Mouse (Mus musculus) bone marrow, adult 2 months (tissue): ENCODE data around the gene Rps16. TPM values are rescaled to one million over a fixed set of nuclear protein-coding genes. Genes with fewer than 3 reads are reported as not detected.

Experiments
- H3K27ac ChIP-seq: fragments of 200-500 bp; 2 replicates; pipeline ENCODE4 v1.5.1; 2012; ENCODE audit warnings: low read depth, mild to moderate bottlenecking, control low read depth, inconsistent platforms, low read length; ENCODE audit not compliant: control insufficient read depth, poor library complexity, insufficient read depth
- H3K4me1 ChIP-seq: fragments of 200-500 bp; 2 replicates; pipeline ENCODE4 v1.6.1; 2011; ENCODE audit warnings: low read length; ENCODE audit not compliant: control insufficient read depth, insufficient read depth
- H3K4me3 ChIP-seq: fragments of 200-500 bp; replicated peaks from 2 replicates; pipeline ENCODE3; 2011; ENCODE audit warnings: mild to moderate bottlenecking, low read depth, low read length, control low read depth; ENCODE audit not compliant: control insufficient read depth
- CTCF ChIP-seq: fragments of 200-500 bp; IDR thresholded peaks from 2 replicates; pipeline ENCODE4 v1.5.1; 2011; ENCODE audit warnings: low read length, control low read depth; ENCODE audit not compliant: control insufficient read depth, insufficient read depth
- POLR2A ChIP-seq: fragments of 200-500 bp; IDR thresholded peaks from 2 replicates; pipeline ENCODE4 v1.6.1; 2011; ENCODE audit warnings: low read depth, mild to moderate bottlenecking, control low read depth, low read length, borderline replicate concordance; ENCODE audit not compliant: control insufficient read depth
- WGBS: fragments of 180-500 bp; shearing (Covaris S2); methylation state at CpG from one replicate; pipeline ENCODE4 v1.1.7; 2018; 5-methylcytosine and 5-hydroxymethylcytosine counted together
- polyA plus RNA-seq: library from polyadenylated mRNA; stranded (reverse); fragments of >200 nt; gene quantifications from 2 replicates; pipeline ENCODE4 v1.2.4, GENCODE M21; 2011; ENCODE audit warnings: low replicate concordance; ENCODE audit not compliant: missing spikeins, insufficient read depth, insufficient read length

Gene Rps16
- polyA plus RNA-seq, 1 experiment = 1,358 TPM

GRCm38 (mm10) chr7:28398000-28398399, 47.5 kb downstream of the Rps16 start:
- H3K4me3 ChIP-seq = no peak overlapping the region
- TF ChIP-seq CTCF (no peak), POLR2A (no peak)
- WGBS = 76% methylated on average over 3 of the region's 3 CpGs

DNA sequence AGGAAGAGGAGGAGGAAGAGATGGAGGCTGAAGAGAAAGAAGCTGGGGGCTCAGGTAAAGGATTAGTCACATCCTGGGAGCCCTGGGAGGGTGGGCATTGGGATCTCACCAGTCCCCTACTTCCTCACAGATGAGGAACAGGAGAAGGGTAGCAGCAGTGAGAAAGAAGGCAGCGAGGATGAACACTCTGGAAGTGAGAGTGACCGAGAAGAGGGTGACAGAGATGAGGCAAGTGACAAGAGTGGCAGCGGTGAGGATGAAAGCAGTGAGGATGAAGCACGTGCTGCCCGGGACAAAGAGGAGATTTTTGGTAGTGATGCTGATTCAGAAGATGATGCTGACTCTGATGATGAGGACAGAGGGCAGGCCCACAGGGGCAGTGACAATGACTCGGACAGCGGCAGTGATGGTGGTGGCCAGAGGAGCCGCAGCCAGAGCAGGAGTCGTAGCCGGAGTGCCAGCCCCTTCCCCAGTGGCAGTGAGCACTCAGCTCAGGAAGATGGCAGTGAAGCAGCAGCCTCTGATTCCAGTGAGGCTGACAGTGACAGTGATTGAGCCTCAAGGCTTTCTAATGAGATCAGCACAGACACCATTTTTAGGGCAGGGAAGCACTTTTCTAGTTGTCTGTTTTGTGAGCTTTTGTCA, 48.4 kb downstream of the Rps16 start:
- WGBS = 89% methylated on average over 10 of the region's 10 CpGs
- no peak for TF ChIP-seq POLR2A
- TF ChIP-seq CTCF = no peak

More at GRCm38 (mm10) chr7:28398000-28398399, 47.5 kb downstream of the Rps16 start:
- Histone ChIP-seq H3K4me1 (peaks cover 6% of the 10 kb centered on the region), H3K27ac (no peak overlapping the region)

DNA sequence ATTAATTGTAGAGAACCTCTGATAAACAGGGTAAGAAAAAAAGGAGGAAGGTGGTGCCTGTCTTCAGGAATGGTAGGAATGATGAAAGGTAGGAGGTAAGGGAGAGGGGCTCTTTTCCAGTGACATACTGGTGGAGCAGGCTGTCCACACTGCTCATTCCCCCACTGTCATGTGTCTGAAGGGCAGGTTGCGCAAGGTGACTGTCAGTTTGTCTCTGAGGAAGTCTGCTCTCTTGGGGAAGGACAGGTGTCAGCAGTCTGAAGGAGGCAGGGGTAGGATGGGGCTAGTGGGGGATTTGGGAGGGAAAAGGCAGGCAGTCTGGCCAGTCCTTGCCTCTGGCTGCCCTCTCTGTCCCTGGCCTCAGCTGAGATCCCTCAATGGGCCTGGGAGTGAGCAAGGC, 50.6 kb downstream of the Rps16 start:
- no peak overlapping the region for H3K4me3 ChIP-seq
- peak overlapping the region; percentile 28; the same call in 1 of the 2 replicates for H3K27ac ChIP-seq
- H3K4me1 ChIP-seq = peaks cover 6% of the 10 kb centered on the region; the same call in 1 of the 2 replicates
- no peak for TF ChIP-seq CTCF
- TF ChIP-seq POLR2A = no peak
- 48% methylated on average over 1 of the region's 1 CpGs for WGBS

More for the DNA sequence above, 48.4 kb downstream of the Rps16 start:
- Histone ChIP-seq H3K27ac (no peak overlapping the region), H3K4me1 (peaks cover 6% of the 10 kb centered on the region; the same call in 1 of the 2 replicates), H3K4me3 (no peak overlapping the region)

DNA sequence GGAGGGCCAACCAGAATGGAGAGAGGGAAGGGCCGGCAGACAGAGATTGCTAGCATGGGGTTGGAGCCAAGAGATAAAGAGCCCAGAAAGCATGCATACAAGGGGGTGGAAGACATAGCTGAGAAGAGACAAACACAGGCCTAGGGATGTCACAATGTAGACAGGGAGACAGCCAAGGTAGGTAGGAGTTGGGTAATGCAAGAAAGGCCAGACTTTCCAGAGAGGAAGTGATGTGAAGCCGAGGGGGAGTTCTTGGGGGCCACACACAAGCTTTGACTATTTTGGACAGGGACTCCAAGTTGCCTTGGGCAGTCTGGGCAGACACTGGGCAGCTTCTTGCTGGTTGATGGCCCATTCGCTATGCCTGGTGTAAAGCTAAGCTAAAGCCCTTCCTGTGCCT, 51.5 kb downstream of the Rps16 start:
- Histone ChIP-seq H3K27ac (no peak overlapping the region; the same call in 1 of the 2 replicates), H3K4me3 (no peak overlapping the region), H3K4me1 (peaks cover 6% of the 10 kb centered on the region; the same call in 1 of the 2 replicates)
- 51% methylated on average over 3 of the region's 3 CpGs for WGBS
- no peak for TF ChIP-seq CTCF
- no peak for TF ChIP-seq POLR2A

Other genes with a start within 250 kb of the Rps16 start
- gene 9530053A07Rik, start 221.2 kb upstream of the Rps16 start, polyA plus RNA-seq = not detected in 2 replicates
- 104 and 144 TPM in 2 replicates for gene Fbl, start 180.9 kb upstream of the Rps16 start, polyA plus RNA-seq
- gene Dyrk1b, start 171.2 kb upstream of the Rps16 start, polyA plus RNA-seq = 8.6 and 10.8 TPM in 2 replicates
- 0.70 and 3.3 TPM in 2 replicates for gene Eid2, start 82.8 kb upstream of the Rps16 start, polyA plus RNA-seq
- 1.5 and 2.3 TPM in 2 replicates for gene Eid2b, start 72.9 kb upstream of the Rps16 start, polyA plus RNA-seq
- gene Selenov, start 59.5 kb upstream of the Rps16 start, polyA plus RNA-seq = not detected in 2 replicates
- gene Dll3, start 48.4 kb upstream of the Rps16 start, polyA plus RNA-seq = not detected in 2 replicates
- 44.6 and 44.8 TPM in 2 replicates for gene Timm50, start 38.6 kb upstream of the Rps16 start, polyA plus RNA-seq
- 50.8 and 77.1 TPM in 2 replicates for gene Supt5, start 11.9 kb upstream of the Rps16 start, polyA plus RNA-seq
- 15.6 and 26.3 TPM in 2 replicates for gene Plekhg2, start 21.9 kb downstream of the Rps16 start, polyA plus RNA-seq
- gene Zfp36, start 29.6 kb downstream of the Rps16 start, polyA plus RNA-seq = 25.5 and 53.7 TPM in 2 replicates
- gene Med29, start 42.1 kb downstream of the Rps16 start, polyA plus RNA-seq = 12.0 and 24.2 TPM in 2 replicates
- gene Paf1, start 42.3 kb downstream of the Rps16 start, polyA plus RNA-seq = 136 and 209 TPM in 2 replicates
- 158 and 354 TPM in 2 replicates for gene Gmfg, start 86.8 kb downstream of the Rps16 start, polyA plus RNA-seq
- 2.6 TPM in 1 of 2 replicates, not detected in the other for gene Lrfn1, start 101.3 kb downstream of the Rps16 start, polyA plus RNA-seq
- gene Ifnl2, start 159.8 kb downstream of the Rps16 start, polyA plus RNA-seq = not detected in 2 replicates
- not detected in 2 replicates for gene Ifnl3, start 172.2 kb downstream of the Rps16 start, polyA plus RNA-seq
- not detected in 2 replicates for gene Sycn, start 190.2 kb downstream of the Rps16 start, polyA plus RNA-seq
- gene Nccrp1, start 196.6 kb downstream of the Rps16 start, polyA plus RNA-seq = not detected in 2 replicates
- 5.4 and 25.2 TPM in 2 replicates for gene Samd4b, start 247.5 kb downstream of the Rps16 start, polyA plus RNA-seq
- gene Pak4, start 247.5 kb downstream of the Rps16 start, polyA plus RNA-seq = 6.1 and 13.6 TPM in 2 replicates